Mouse (Mus musculus) CH12.LX (cell line): ENCODE measurements around the gene Gm21992. TPM values are rescaled to one million over a fixed set of nuclear protein-coding genes. Genes with fewer than 3 reads are reported as not detected.
"Not testable (repeated sequence)": the region's sequence is repeated elsewhere in the genome, so short reads cannot be mapped to it uniquely, and the experiment has no call there.

Experiments
- DNase-seq: peaks from one replicate; pipeline ENCODE4 v3.0.0-alpha.2; 2013; ENCODE audit errors: extremely low read depth
- H3K27ac ChIP-seq: 2 replicates; pipeline ENCODE4 v1.5.1; 2012; ENCODE audit warnings: low read depth, mild to moderate bottlenecking, control low read depth, moderate library complexity; ENCODE audit not compliant: insufficient read depth
- H3K27me3 ChIP-seq: replicated peaks from 2 replicates; pipeline ENCODE3; 2012; ENCODE audit warnings: inconsistent platforms
- H3K36me3 ChIP-seq, 2 experiments: replicated peaks in 1 of 2; 2 replicates each; pipeline versions ENCODE3 to v1.6.1; 2012; ENCODE audit warnings: inconsistent platforms in 1 of 2, low read length in 1 of 2, mild to moderate bottlenecking in 1 of 2, mixed read lengths in 1 of 2, moderate library complexity in 1 of 2; ENCODE audit not compliant: control insufficient read depth in 1 of 2, insufficient read depth in 1 of 2
- H3K4me1 ChIP-seq, 2 experiments: 2 replicates each; pipeline ENCODE4 v1.6.1; 2012; ENCODE audit warnings: inconsistent platforms in 1 of 2, moderate library complexity in 1 of 2; ENCODE audit not compliant: insufficient read depth in 2 of 2, control insufficient read depth in 1 of 2
- H3K4me2 ChIP-seq: 2 replicates; pipeline ENCODE4 v1.6.1; 2012; ENCODE audit warnings: low read depth, mild to moderate bottlenecking, control low read depth; ENCODE audit not compliant: poor library complexity, insufficient read depth, severe bottlenecking
- H3K4me3 ChIP-seq, 3 experiments: fragments of 150-350 bp in 1 of 3; sonication (generic) in 1 of 3; replicated peaks in 1 of 3; 2 replicates each; pipeline versions ENCODE3 to v1.5.1; 2011 to 2012; ENCODE audit warnings: low read depth in 2 of 3, low read length in 2 of 3, mild to moderate bottlenecking in 2 of 3, moderate library complexity in 2 of 3, control low read depth in 1 of 3, improper control_type of control experiment in 1 of 3, inconsistent platforms in 1 of 3, mixed read lengths in 1 of 3; ENCODE audit not compliant: poor library complexity in 1 of 3
- H3K79me2 ChIP-seq: replicated peaks from 2 replicates; pipeline ENCODE4 v1.6.1; 2012; ENCODE audit warnings: mild to moderate bottlenecking, moderate library complexity; ENCODE audit not compliant: control insufficient read depth, poor library complexity, insufficient read depth, severe bottlenecking; ENCODE audit errors: extremely low read depth
- H3K9ac ChIP-seq: 2 replicates; pipeline ENCODE4 v1.6.1; 2012; ENCODE audit warnings: low read depth, mild to moderate bottlenecking, control low read depth, moderate library complexity; ENCODE audit not compliant: insufficient read depth
- H3K9me3 ChIP-seq: replicated peaks from 2 replicates; pipeline ENCODE3; 2012; ENCODE audit warnings: low read length, inconsistent platforms, mixed read lengths
- CHD1 ChIP-seq: IDR thresholded peaks from 2 replicates; pipeline ENCODE4 v1.6.1; 2012; ENCODE audit warnings: low read depth, low read length, improper control_type of control experiment, inconsistent platforms
- CTCF ChIP-seq, 2 experiments: IDR thresholded peaks in 1 of 2; conservative IDR thresholded peaks in 1 of 2; 2 replicates each; pipeline ENCODE4 v1.5.1; 2011 to 2012; ENCODE audit warnings: low read depth in 2 of 2, low read length in 2 of 2, improper control_type of control experiment in 1 of 2, inconsistent platforms in 1 of 2, mild to moderate bottlenecking in 1 of 2, moderate library complexity in 1 of 2
- E2F4 ChIP-seq: IDR thresholded peaks from 2 replicates; pipeline ENCODE4 v1.6.1; 2011; ENCODE audit warnings: low read depth, low read length, improper control_type of control experiment; ENCODE audit not compliant: insufficient replicate concordance
- ELF1 ChIP-seq: IDR thresholded peaks from 2 replicates; pipeline ENCODE4 v1.6.1; 2014; ENCODE audit warnings: low read depth, mild to moderate bottlenecking, inconsistent platforms, low read length, improper control_type of control experiment
- ETS1 ChIP-seq: conservative IDR thresholded peaks from 2 replicates; pipeline ENCODE4 v1.6.1; 2012; ENCODE audit warnings: low read depth, mild to moderate bottlenecking, inconsistent platforms, low read length, improper control_type of control experiment, moderate library complexity
- JUND ChIP-seq: conservative IDR thresholded peaks from 2 replicates; pipeline ENCODE4 v1.6.1; 2011; ENCODE audit warnings: low read depth, low read length, improper control_type of control experiment
- MAFK ChIP-seq: IDR thresholded peaks from 2 replicates; pipeline ENCODE4 v1.6.1; 2011; ENCODE audit warnings: low read length, improper control_type of control experiment; ENCODE audit not compliant: insufficient replicate concordance
- MAX ChIP-seq: IDR thresholded peaks from 2 replicates; pipeline ENCODE4 v1.6.1; 2011; ENCODE audit warnings: low read length, improper control_type of control experiment
- MAZ ChIP-seq: IDR thresholded peaks from 2 replicates; pipeline ENCODE4 v1.6.1; 2012; ENCODE audit warnings: low read depth, mild to moderate bottlenecking, inconsistent platforms, low read length, improper control_type of control experiment, moderate library complexity
- MEF2A ChIP-seq: IDR thresholded peaks from 2 replicates; pipeline ENCODE4 v1.6.1; 2014; ENCODE audit warnings: low read depth, mild to moderate bottlenecking, inconsistent platforms, low read length, improper control_type of control experiment, borderline replicate concordance
- NELFE ChIP-seq: IDR thresholded peaks from 2 replicates; pipeline ENCODE4 v1.6.1; 2011; ENCODE audit warnings: low read depth, low read length, improper control_type of control experiment
- POLR2AphosphoS2 ChIP-seq: IDR thresholded peaks from 2 replicates; pipeline ENCODE4 v1.6.1; 2011; ENCODE audit warnings: low read depth, low read length, improper control_type of control experiment
- RAD21 ChIP-seq: IDR thresholded peaks from 2 replicates; pipeline ENCODE4 v1.6.1; 2011; ENCODE audit warnings: low read depth, mild to moderate bottlenecking, low read length, improper control_type of control experiment, moderate library complexity
- RCOR1 ChIP-seq: conservative IDR thresholded peaks from 2 replicates; pipeline ENCODE4 v1.6.1; 2012; ENCODE audit warnings: low read depth, mild to moderate bottlenecking, inconsistent platforms, low read length, improper control_type of control experiment
- SIN3A ChIP-seq: IDR thresholded peaks from 2 replicates; pipeline ENCODE4 v1.6.1; 2012; ENCODE audit warnings: low read length, improper control_type of control experiment, inconsistent platforms
- TBP ChIP-seq: conservative IDR thresholded peaks from 2 replicates; pipeline ENCODE4 v1.6.1; 2011; ENCODE audit warnings: low read depth, low read length, improper control_type of control experiment
- TCF12 ChIP-seq: IDR thresholded peaks from 2 replicates; pipeline ENCODE4 v1.6.1; 2014; ENCODE audit warnings: low read depth, mild to moderate bottlenecking, inconsistent platforms, low read length, improper control_type of control experiment
- ZC3H11A ChIP-seq: IDR thresholded peaks from 2 replicates; pipeline ENCODE4 v1.6.1; 2012; ENCODE audit warnings: low read depth, mild to moderate bottlenecking, inconsistent platforms, low read length, improper control_type of control experiment
- dilution Hi-C: fragments of 300-500 bp; cut with MboI; formaldehyde crosslinking; loops from 2 replicates; pipeline ENCODE4 v1.14.3; 2020; ENCODE audit warnings: low sequenced_read_pairs; ENCODE audit not compliant: extremely low pct_unique_long_range_greater_than_20kb, extremely low pct_ligation_motif_present
- in situ Hi-C: fragments of 300-500 bp; cut with MboI; formaldehyde crosslinking; loops from 3 replicates; pipeline ENCODE4 v1.14.3; 2019; ENCODE audit warnings: low sequenced_read_pairs, low pct_ligation_motif_present, low pct_unique_long_range_greater_than_20kb, mixed read lengths
- polyA plus RNA-seq: library from polyadenylated mRNA; unstranded; fragments of >175 nt; gene quantifications from 2 replicates; pipeline ENCODE4 v1.2.1, GENCODE M21; 2012; ENCODE audit warnings: low read depth; ENCODE audit not compliant: insufficient read length
- total RNA-seq, 2 experiments: library from RNA; depleted of rRNA; stranded (reverse); fragments of 300-350 nt in 1 of 2; fragments of >200 nt in 1 of 2; gene quantifications; 2 replicates each; pipeline ENCODE4 v1.2.3; 2012 to 2014

Gm21992 gene
- total and polyA plus RNA-seq, 3 experiments, result 3.9 to 44.3 (median 17.0) TPM

DNA sequence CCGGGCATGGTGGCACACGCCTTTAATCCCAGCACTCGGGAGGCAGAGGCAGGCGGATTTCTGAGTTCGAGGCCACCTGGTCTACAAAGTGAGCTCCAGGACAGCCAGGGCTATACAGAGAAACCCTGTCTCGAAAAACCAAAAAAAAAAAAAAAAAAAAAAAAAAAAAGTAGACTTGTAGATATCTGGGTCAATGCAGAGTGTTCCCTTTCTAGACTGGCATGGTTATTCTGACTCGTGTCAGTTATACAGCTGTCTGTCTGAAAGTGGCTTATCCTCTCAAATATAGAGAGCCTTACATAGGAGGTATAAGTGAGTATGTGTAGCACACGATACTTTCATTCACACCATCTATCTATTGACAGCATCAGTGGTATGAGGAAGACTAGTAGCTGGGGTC, 50.9 kb downstream of the Gm21992 start:
- Histone ChIP-seq H3K79me2 (peaks cover 33% of the 10 kb centered on the region), H3K36me3 (peaks cover 35 to 67% of the 10 kb centered on the region in 2 experiments), H3K4me1 (peaks cover 0 to 25% of the 10 kb centered on the region in 2 experiments; a peak in 2 of 4 replicates)
- H3K9me3 ChIP-seq, H3K27ac ChIP-seq, dilution Hi-C loops, H3K4me3 ChIP-seq, in situ Hi-C loops, H3K27me3 ChIP-seq, H3K4me2 ChIP-seq, DNase-seq, H3K9ac ChIP-seq: not testable (repeated sequence)

DNA sequence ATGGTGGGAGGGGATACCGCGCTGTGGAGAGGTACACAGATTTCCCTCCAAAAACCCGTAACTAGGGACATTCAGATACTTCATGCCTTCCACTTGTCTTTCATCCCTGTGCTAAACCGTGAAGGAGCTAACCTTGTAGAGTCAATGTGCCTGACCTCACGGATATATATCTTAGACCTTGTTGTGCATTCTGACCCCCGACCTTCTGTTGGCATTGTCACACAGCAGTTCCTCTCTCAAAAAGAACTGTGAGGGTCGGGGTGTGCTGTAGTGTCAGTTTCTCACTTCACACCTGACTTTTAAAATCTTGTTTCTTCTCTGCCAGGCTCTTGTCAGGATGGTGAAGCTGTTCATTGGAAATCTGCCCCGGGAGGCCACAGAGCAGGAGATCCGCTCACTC, 54.5 kb downstream of the Gm21992 start:
- peaks cover 17% of the 10 kb centered on the region; the same call in 1 of the 2 replicates for H3K79me2 ChIP-seq
- H3K4me1 ChIP-seq, result peaks cover 0 to 28% of the 10 kb centered on the region in 2 experiments; a peak in 2 of 4 replicates
- TF ChIP-seq MAZ (no peak), E2F4 (no peak), TBP (no peak), ETS1 (no peak), ELF1 (no peak), JUND (no peak), SIN3A (no peak), NELFE (no peak), MEF2A (no peak), ZC3H11A (no peak), MAFK (no peak), TCF12 (no peak), RAD21 (no peak), MAX (no peak), RCOR1 (no peak), CHD1 (no peak), POLR2AphosphoS2 (no peak), CTCF (conservative IDR thresholded peaks at IDR 0.05 in 1 of 2, IDR thresholded peaks at IDR 0.05 in 1 of 2; ENCODE audit: low read depth in 2 of 2, low read length in 2 of 2) (no peak)
- no peaks in the 10 kb centered on the region for H3K9me3 ChIP-seq
- peaks cover 9 to 32% of the 10 kb centered on the region in 2 experiments for H3K36me3 ChIP-seq
- in situ Hi-C loops, result loop anchor here (5.0 kb wide), 1 partner anchor 85 kb away; no protein-coding TSS in a partner anchor
- peak overlapping the region; percentile 86 for H3K9ac ChIP-seq
- no peak overlapping the region for H3K27ac ChIP-seq
- DNase-seq, result no peak
- dilution Hi-C loops, result no loop called here
- H3K4me3 ChIP-seq, result peak overlapping the region; percentile 69 to 85 (median 71)
- no peaks in the 10 kb centered on the region for H3K27me3 ChIP-seq
- peak overlapping the region; percentile 96 for H3K4me2 ChIP-seq
